Mouse (Mus musculus) kidney, postnatal 4 days (tissue): Measurements from ENCODE around the gene Olfr1214.
"Not testable (repeated sequence)": the region's sequence is repeated elsewhere in the genome, so short reads cannot be mapped to it uniquely, and the experiment has no call there.

Source experiments
- DNase-seq, 2 experiments: peaks; one replicate each; pipeline ENCODE4 v3.0.0; 2021; ENCODE audit warnings: mixed read lengths in 2 of 2

Gene Olfr1214

GRCm38 (mm10) chr2:88992553-88992952 is at the start of gene Olfr1214:
Gene Olfr1214 (minus strand): TSS chr2:88992653.
- DNase-seq, result no peak

- no peak for DNase-seq
Measured at GRCm38 (mm10) chr2:89031965-89032364, 39.5 kb upstream of the Olfr1214 start, which contains the start of gene Olfr1217. Gene Olfr1217 (minus strand): TSS chr2:89032065.

GRCm38 (mm10) chr2:89021436-89021835 is 29.0 kb upstream of the Olfr1214 start:
- not testable (repeated sequence) for DNase-seq

- no peak for DNase-seq
Measured at GRCm38 (mm10) chr2:89018240-89018639, 25.8 kb upstream of the Olfr1214 start, which contains the start of gene Olfr1216. Gene Olfr1216 (minus strand): TSS chr2:89018340.

- DNase-seq, result no peak
Measured at GRCm38 (mm10) chr2:89006873-89007272, 14.4 kb upstream of the Olfr1214 start, which contains the start of gene Olfr1215. Gene Olfr1215 (minus strand): TSS chr2:89006973.

- DNase-seq, result no peak
Measured at GRCm38 (mm10) chr2:88980181-88980580, 12.3 kb downstream of the Olfr1214 start, which contains the start of gene Gm13762. Gene Gm13762 (minus strand): TSS chr2:88980281.

- DNase-seq, result no peak
Measured at GRCm38 (mm10) chr2:88953669-88954068, 38.8 kb downstream of the Olfr1214 start, which contains the start of gene Olfr1212. Gene Olfr1212 (plus strand): TSS chr2:88953969.

GRCm38 (mm10) chr2:88938011-88938410 is 54.4 kb downstream of the Olfr1214 start, which contains the start of gene Olfr1211:
Gene Olfr1211 (minus strand): TSS chr2:88938111.
- no peak for DNase-seq
